Mouse (Mus musculus) kidney, adult 2 months (tissue): ENCODE measurements at regions not wholly inside any gene's neighbourhood (a gene's known extent, or its start where the extent isn't known, plus 50 kb on each side); places are given as distances from the start of the nearest gene placed in this dataset.

Experiments used
- DNase-seq: peaks from one replicate; pipeline ENCODE4 v3.0.0; 2021
- H3K27ac ChIP-seq: fragments of 200-500 bp; 2 replicates; pipeline ENCODE4 v1.5.1; 2012; ENCODE audit warnings: low read depth, low read length, control low read depth, inconsistent platforms; ENCODE audit not compliant: insufficient read depth
- H3K27me3 ChIP-seq: fragments of 200-500 bp; replicated peaks from 2 replicates; pipeline ENCODE4 v1.6.1; 2012; ENCODE audit warnings: mild to moderate bottlenecking, moderate library complexity, low read length, inconsistent platforms; ENCODE audit not compliant: control insufficient read depth, insufficient read depth
- H3K36me3 ChIP-seq: fragments of 200-500 bp; 2 replicates; pipeline ENCODE4 v1.6.1; 2012; ENCODE audit warnings: mild to moderate bottlenecking, moderate library complexity, low read length, inconsistent platforms; ENCODE audit not compliant: control insufficient read depth, insufficient read depth
- H3K4me1 ChIP-seq: fragments of 200-500 bp; 2 replicates; pipeline ENCODE4 v1.6.1; 2011; ENCODE audit warnings: low read length; ENCODE audit not compliant: control insufficient read depth, insufficient read depth
- H3K4me3 ChIP-seq: fragments of 200-500 bp; 2 replicates; pipeline ENCODE4 v1.5.1; 2011; ENCODE audit warnings: mild to moderate bottlenecking, low read depth, low read length, control low read depth; ENCODE audit not compliant: insufficient read depth
- CTCF ChIP-seq: fragments of 200-500 bp; conservative IDR thresholded peaks from 2 replicates; pipeline ENCODE4 v1.5.1; 2011; ENCODE audit warnings: low read depth, mild to moderate bottlenecking, control low read depth, low read length, moderate library complexity, mixed read lengths; ENCODE audit not compliant: insufficient read depth, insufficient read length
- POLR2A ChIP-seq: fragments of 200-500 bp; IDR thresholded peaks from one replicate; pipeline ENCODE4 v1.6.1; 2011; ENCODE audit warnings: low read depth, low read length, control low read depth
- WGBS: fragments of 180-500 bp; shearing (Covaris S2); methylation state at CpG from one replicate; pipeline ENCODE4 v1.1.7; 2018; 5-methylcytosine and 5-hydroxymethylcytosine counted together

DNA sequence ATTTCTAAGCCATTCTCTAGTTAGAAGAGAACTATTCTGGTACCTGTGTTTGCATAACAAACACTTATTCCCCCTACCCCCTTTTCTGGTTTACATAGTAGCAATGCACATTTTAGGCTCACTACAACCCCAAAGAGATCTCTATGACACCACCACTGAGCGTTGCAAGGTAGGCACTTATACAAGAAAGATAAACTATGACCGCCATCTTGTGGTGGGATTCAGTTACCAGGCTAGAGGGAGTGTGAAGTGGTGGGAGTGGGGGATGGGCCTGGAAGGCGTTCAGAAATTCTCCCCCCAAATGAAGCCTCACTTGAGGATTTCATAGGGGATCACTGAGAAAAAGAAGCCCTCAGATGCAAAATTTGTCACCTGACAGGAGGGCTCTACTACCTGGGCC lies 64.4 kb upstream of the Fst start:
- TF ChIP-seq POLR2A (no peak), CTCF (peak; percentile 31; the same call in 1 of the 2 replicates)
- DNase-seq: no peak
- no peak overlapping the region for H3K4me3 ChIP-seq
- H3K4me1 ChIP-seq: no peaks in the 10 kb centered on the region
- no peak overlapping the region for H3K27ac ChIP-seq
- H3K27me3 ChIP-seq: no peaks in the 10 kb centered on the region
- H3K36me3 ChIP-seq: no peaks in the 10 kb centered on the region
- 26% methylated on average over 3 of the region's 3 CpGs for WGBS

DNA sequence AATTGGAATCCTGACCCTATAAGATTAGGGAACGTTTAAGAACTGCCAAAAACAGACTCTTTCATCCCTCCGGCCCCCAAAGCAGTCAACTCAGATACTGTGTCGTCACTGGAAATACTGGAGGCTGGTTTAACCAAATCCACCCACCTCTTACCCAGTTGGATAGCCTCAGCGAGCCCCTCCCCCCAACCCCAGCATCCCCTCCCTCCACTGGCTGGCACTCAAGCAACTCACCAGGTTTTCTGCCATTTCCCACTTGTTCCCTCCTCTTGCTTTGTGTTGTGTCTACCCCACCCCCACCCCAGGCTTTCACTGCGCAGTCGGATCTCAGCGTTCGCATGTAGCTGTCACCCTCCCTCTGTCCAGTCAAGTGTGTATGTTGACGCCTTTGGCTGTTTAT lies 68.1 kb upstream of the Fst start:
- no peak for TF ChIP-seq POLR2A
- no peak for TF ChIP-seq CTCF
- 51% methylated on average over 9 of the region's 9 CpGs for WGBS
- H3K36me3 ChIP-seq: no peaks in the 10 kb centered on the region
- no peaks in the 10 kb centered on the region for H3K4me1 ChIP-seq
- H3K27me3 ChIP-seq: no peaks in the 10 kb centered on the region
- H3K27ac ChIP-seq: no peak overlapping the region
- no peak for DNase-seq
- no peak overlapping the region for H3K4me3 ChIP-seq

DNA sequence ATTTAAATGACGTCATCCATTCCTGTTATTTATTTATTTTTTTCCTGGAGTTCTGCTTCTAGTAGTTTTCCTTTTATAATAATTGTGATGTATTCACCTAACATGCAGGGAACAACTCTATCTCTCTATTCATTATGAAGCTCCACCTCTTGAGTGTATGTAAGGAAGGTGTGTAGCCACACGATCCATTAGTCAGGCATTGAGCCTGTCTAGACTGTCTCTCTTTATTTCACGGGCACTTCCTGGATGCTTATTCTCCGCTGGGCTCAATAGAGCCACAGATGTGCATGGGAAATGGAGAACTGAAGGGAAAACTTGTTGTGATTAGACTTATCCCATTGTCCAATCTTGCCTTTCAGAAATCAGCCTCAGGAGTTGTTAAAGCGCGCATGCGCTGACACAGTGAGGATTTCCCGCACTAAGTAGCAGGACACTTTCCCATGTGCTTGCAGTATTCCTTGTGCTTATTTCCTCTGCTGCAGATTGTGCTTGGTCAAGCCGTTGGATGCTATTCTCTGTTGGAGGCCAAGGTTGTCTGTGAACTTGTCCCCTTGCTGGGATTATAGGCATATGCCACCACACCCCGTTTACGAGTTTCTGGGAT lies 71.5 kb upstream of the Fst start:
- H3K36me3 ChIP-seq: no peaks in the 10 kb centered on the region
- H3K27ac ChIP-seq: no peak overlapping the region
- TF ChIP-seq POLR2A (no peak), CTCF (no peak)
- 89% methylated on average over 11 of the region's 11 CpGs for WGBS
- no peaks in the 10 kb centered on the region for H3K27me3 ChIP-seq
- no peak overlapping the region for H3K4me3 ChIP-seq
- no peaks in the 10 kb centered on the region for H3K4me1 ChIP-seq
- no peak for DNase-seq

DNA sequence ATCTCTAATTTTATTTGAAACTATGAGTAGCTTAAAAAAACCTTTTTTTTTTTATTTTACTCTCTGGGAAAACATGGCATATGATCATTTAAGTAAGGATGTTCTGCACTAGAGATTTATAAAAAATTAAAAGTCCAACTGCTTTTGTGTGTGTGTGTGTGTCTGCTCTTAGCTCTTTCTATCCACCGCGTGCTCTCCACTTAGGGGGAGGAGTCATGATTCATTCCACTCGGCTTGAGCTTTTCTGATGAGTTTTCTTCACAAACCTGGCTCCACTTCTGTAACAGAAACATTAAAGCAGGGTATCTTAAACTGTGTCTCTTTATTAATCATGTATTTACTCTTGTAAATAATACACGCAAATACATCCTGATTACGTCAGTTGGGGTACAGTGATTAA lies 73.0 kb upstream of the Fst start:
- TF ChIP-seq CTCF (no peak), POLR2A (no peak)
- H3K4me3 ChIP-seq: no peak overlapping the region
- H3K27me3 ChIP-seq: no peaks in the 10 kb centered on the region
- no peaks in the 10 kb centered on the region for H3K36me3 ChIP-seq
- DNase-seq: no peak
- no peaks in the 10 kb centered on the region for H3K4me1 ChIP-seq
- no peak overlapping the region for H3K27ac ChIP-seq
- 70% methylated on average over 5 of the region's 5 CpGs for WGBS

DNA sequence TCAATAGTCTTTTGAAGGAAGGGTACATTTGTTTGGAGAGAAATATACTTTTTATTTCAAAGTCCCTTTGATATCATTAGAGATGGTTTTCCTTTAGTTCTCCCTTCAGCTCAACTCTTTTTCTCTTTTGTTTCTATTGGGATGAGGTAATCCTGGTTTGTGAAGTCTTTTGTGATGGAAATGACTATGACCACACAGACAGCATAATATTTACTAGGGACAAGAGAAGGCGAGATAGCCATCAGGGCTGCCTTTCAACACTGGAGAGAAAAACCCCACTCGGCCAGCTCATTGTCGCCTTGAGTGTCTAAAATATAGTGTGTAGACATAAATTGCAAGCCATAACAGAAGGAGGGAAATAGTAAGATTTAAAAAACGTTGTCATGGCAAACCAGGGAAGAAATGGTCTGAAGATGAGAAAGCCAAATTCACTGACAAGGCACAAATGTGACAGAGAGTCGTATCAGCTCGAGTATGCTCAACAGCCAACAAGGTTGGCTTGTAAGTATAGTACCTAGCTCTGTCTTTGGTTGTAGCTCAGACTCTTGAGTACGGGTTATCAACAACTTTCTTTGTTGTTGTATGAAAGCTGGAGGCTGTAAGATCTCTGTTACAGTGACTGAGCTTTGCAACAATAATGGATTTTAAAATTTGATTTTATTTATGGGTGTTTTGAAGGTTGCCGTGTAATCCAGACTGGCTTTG lies 73.8 kb upstream of the Fst start:
- H3K27ac ChIP-seq: no peak overlapping the region
- no peak overlapping the region for H3K4me3 ChIP-seq
- no peaks in the 10 kb centered on the region for H3K4me1 ChIP-seq
- TF ChIP-seq CTCF (no peak), POLR2A (no peak)
- no peak for DNase-seq
- 79% methylated on average over 8 of the region's 8 CpGs for WGBS
- no peaks in the 10 kb centered on the region for H3K27me3 ChIP-seq
- no peaks in the 10 kb centered on the region for H3K36me3 ChIP-seq

DNA sequence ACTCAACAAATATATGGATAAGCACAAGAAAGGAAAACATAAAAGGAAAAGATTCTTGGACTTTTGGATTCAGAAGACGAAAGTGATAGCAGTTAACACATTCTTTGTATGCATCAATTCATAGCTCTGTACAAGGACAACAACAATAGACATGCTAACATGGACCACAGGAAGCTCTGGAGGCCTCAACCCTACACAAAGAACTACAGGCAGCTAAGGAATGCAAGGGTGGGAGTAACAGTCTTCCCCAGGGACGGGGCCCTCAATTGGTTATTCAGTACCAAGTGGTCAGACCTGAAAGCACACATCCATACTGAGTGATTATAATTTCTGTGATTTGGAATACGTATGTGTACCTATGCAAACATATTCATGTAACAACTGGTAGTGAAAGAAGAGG lies 75.8 kb upstream of the Fst start:
- H3K4me1 ChIP-seq: no peaks in the 10 kb centered on the region
- no peak for DNase-seq
- no peak overlapping the region for H3K4me3 ChIP-seq
- no peak overlapping the region for H3K27ac ChIP-seq
- WGBS: 56% methylated on average over 3 of the region's 3 CpGs
- H3K36me3 ChIP-seq: no peaks in the 10 kb centered on the region
- H3K27me3 ChIP-seq: no peaks in the 10 kb centered on the region
- TF ChIP-seq CTCF: no peak
- no peak for TF ChIP-seq POLR2A

GRCm38 (mm10) chr13:114535721-114536120 lies 77.0 kb upstream of the Fst start:
- 88% methylated on average over 1 of the region's 1 CpGs for WGBS
- TF ChIP-seq CTCF (no peak), POLR2A (no peak)
- Histone ChIP-seq H3K4me3 (no peak overlapping the region), H3K27ac (no peak overlapping the region), H3K4me1 (no peaks in the 10 kb centered on the region), H3K27me3 (no peaks in the 10 kb centered on the region), H3K36me3 (no peaks in the 10 kb centered on the region)
- DNase-seq: no peak
